Mouse (Mus musculus) myocyte (in vitro differentiated cells): ENCODE results near the gene Ifit1bl2.

Experiments
- CEBPB ChIP-seq: IDR thresholded peaks from 2 replicates; pipeline ENCODE4 v1.6.1; 2011; ENCODE audit warnings: mild to moderate bottlenecking, moderate library complexity; ENCODE audit not compliant: poor library complexity, insufficient read depth, severe bottlenecking
- MAX ChIP-seq: IDR thresholded peaks from one replicate; pipeline ENCODE4 v1.6.1; 2011; ENCODE audit warnings: low read depth, mild to moderate bottlenecking, control low read depth
- MYOG ChIP-seq, 3 experiments: IDR thresholded peaks; one replicate each; pipeline ENCODE4 v1.6.1; 2011; ENCODE audit warnings: control low read depth in 2 of 3, low read depth in 2 of 3, mild to moderate bottlenecking in 2 of 3; ENCODE audit not compliant: insufficient read length in 2 of 3, control insufficient read depth in 1 of 3, insufficient read depth in 1 of 3
- POLR2A ChIP-seq: IDR thresholded peaks from one replicate; pipeline ENCODE4 v1.6.1; 2011; ENCODE audit warnings: low read depth, mild to moderate bottlenecking, control low read depth, moderate library complexity; ENCODE audit not compliant: insufficient read length
- SRF ChIP-seq: IDR thresholded peaks from one replicate; pipeline ENCODE4 v1.6.1; 2011; ENCODE audit warnings: low read depth; ENCODE audit not compliant: control insufficient read depth, insufficient read length

GRCm38 (mm10) chr19:34684857-34685256 lies 44.3 kb upstream of the Ifit1bl2 start:
- TF ChIP-seq POLR2A (no peak), CEBPB (no peak), SRF (no peak), MYOG (IDR thresholded peaks at IDR 0.05; ENCODE audit: control insufficient read depth in 1 of 3, insufficient read depth in 1 of 3, insufficient read length in 2 of 3, low read depth in 2 of 3) (no peak), MAX (no peak)
